Mouse (Mus musculus) liver, embryonic 14.5 days (tissue): ENCODE data around the gene Tenm2. TPM values are rescaled to one million over a fixed set of nuclear protein-coding genes. Genes with fewer than 3 reads are reported as not detected.

ENCODE experiments used
- ATAC-seq: fragments of 200-750 bp; cut with Nextera tagmentation; 2 replicates; pipeline ENCODE4 v1.8.0; 2017; ENCODE audit warnings: moderate number of reproducible peaks, mild to moderate bottlenecking, moderate library complexity; ENCODE audit not compliant: insufficient read depth
- DNase-seq, 3 experiments: peaks; one replicate each; pipeline ENCODE4 v3.0.0-alpha.2; 2012 to 2013; ENCODE audit warnings: low read depth in 3 of 3, low spot score in 3 of 3
- H3K27ac ChIP-seq: fragments of 300-500 bp; sonication (generic); 2 replicates; pipeline ENCODE4 v1.5.1; 2014; ENCODE audit warnings: moderate library complexity, mild to moderate bottlenecking, control low read depth, inconsistent platforms
- H3K27me3 ChIP-seq: fragments of 300-500 bp; sonication (generic); 2 replicates; pipeline ENCODE4 v1.6.1; 2014; ENCODE audit warnings: mild to moderate bottlenecking, low read length, moderate library complexity; ENCODE audit not compliant: control insufficient read depth, insufficient read depth
- H3K36me3 ChIP-seq: fragments of 300-500 bp; sonication (generic); replicated peaks from 2 replicates; pipeline ENCODE4 v1.6.1; 2014; ENCODE audit warnings: low read depth; ENCODE audit not compliant: control insufficient read depth, insufficient read depth
- H3K4me1 ChIP-seq, 2 experiments: fragments of 200-500 bp in 1 of 2; fragments of 300-500 bp in 1 of 2; sonication (generic) in 1 of 2; replicated peaks; 2 replicates each; pipeline ENCODE4 v1.6.1; 2012 to 2014; ENCODE audit warnings: antibody characterized with exemption in 1 of 2, inconsistent platforms in 1 of 2, low read length in 1 of 2; ENCODE audit not compliant: control insufficient read depth in 2 of 2, insufficient read depth in 2 of 2
- H3K4me2 ChIP-seq: fragments of 300-500 bp; sonication (generic); 2 replicates; pipeline ENCODE4 v1.6.1; 2014; ENCODE audit warnings: low read depth, mild to moderate bottlenecking, control low read depth, moderate library complexity
- H3K4me3 ChIP-seq, 2 experiments: fragments of 200-500 bp in 1 of 2; fragments of 300-500 bp in 1 of 2; sonication (generic) in 1 of 2; 2 replicates each; pipeline ENCODE4 v1.5.1; 2012 to 2014; ENCODE audit warnings: low read depth in 2 of 2, low read length in 2 of 2, mild to moderate bottlenecking in 2 of 2, control low read depth in 1 of 2, inconsistent platforms in 1 of 2, moderate library complexity in 1 of 2; ENCODE audit not compliant: insufficient read depth in 1 of 2
- H3K9ac ChIP-seq: fragments of 300-500 bp; sonication (generic); replicated peaks from 2 replicates; pipeline ENCODE4 v1.6.1; 2014; ENCODE audit warnings: mild to moderate bottlenecking, control low read depth, moderate library complexity
- H3K9me3 ChIP-seq: fragments of 300-500 bp; sonication (generic); 2 replicates; pipeline ENCODE4 v1.6.1; 2016; ENCODE audit warnings: low read length, mixed read lengths; ENCODE audit not compliant: control insufficient read depth
- CTCF ChIP-seq: IDR thresholded peaks from 2 replicates; pipeline ENCODE4 v1.5.1; 2016; ENCODE audit warnings: antibody characterized with exemption, low read depth, control low read depth
- EP300 ChIP-seq: IDR thresholded peaks from 2 replicates; pipeline ENCODE4 v1.6.1; 2016; ENCODE audit warnings: antibody characterized with exemption, low read depth
- WGBS: fragments of 180-500 bp; shearing (Covaris S2); extraction: QIAGEN DNeasy Blood & Tissue Kit; methylation state at CpG from one replicate; pipeline ENCODE4 v1.1.7; 2014; ENCODE audit not compliant: insufficient replicate concordance; 5-methylcytosine and 5-hydroxymethylcytosine counted together
- polyA plus RNA-seq, 2 experiments: library from polyadenylated mRNA; depleted of rRNA in 1 of 2; stranded (reverse) in 1 of 2; unstranded in 1 of 2; fragments of >200 nt; fragmentation: Nextera tagmentation in 1 of 2; extraction: Ambion mirVana in 1 of 2; gene quantifications; 2 replicates each; pipeline versions ENCODE4 v1.2.1 to v1.2.3; 2012 to 2014

Gene Tenm2
- polyA plus RNA-seq, 2 experiments, result 0.06 TPM; not detected in 1

GRCm38 (mm10) chr11:36244491-36244882 is 991.3 kb downstream of the Tenm2 start:
- Histone ChIP-seq H3K36me3 (no peaks in the 10 kb centered on the region), H3K9me3 (no peaks in the 10 kb centered on the region), H3K9ac (no peak overlapping the region), H3K4me1 (no peaks in the 10 kb centered on the region), H3K27ac (no peak overlapping the region), H3K4me2 (no peak overlapping the region), H3K4me3 (no peak overlapping the region), H3K27me3 (no peaks in the 10 kb centered on the region)
- TF ChIP-seq CTCF (no peak), EP300 (no peak)
- ATAC-seq (no peak), DNase-seq (no peak)
- 73% methylated on average over 11 of the region's 11 CpGs for WGBS

GRCm38 (mm10) chr11:36243747-36244490 is 991.8 kb downstream of the Tenm2 start:
- H3K9ac ChIP-seq, result no peak overlapping the region
- H3K4me3 ChIP-seq, result no peak overlapping the region
- no peaks in the 10 kb centered on the region for H3K36me3 ChIP-seq
- H3K4me2 ChIP-seq, result no peak overlapping the region
- no peaks in the 10 kb centered on the region for H3K27me3 ChIP-seq
- no peaks in the 10 kb centered on the region for H3K9me3 ChIP-seq
- ATAC-seq (no peak), DNase-seq (no peak)
- TF ChIP-seq CTCF (no peak), EP300 (no peak)
- 71% methylated on average over 18 of the region's 18 CpGs for WGBS
- no peaks in the 10 kb centered on the region for H3K4me1 ChIP-seq
- H3K27ac ChIP-seq, result no peak overlapping the region

DNA sequence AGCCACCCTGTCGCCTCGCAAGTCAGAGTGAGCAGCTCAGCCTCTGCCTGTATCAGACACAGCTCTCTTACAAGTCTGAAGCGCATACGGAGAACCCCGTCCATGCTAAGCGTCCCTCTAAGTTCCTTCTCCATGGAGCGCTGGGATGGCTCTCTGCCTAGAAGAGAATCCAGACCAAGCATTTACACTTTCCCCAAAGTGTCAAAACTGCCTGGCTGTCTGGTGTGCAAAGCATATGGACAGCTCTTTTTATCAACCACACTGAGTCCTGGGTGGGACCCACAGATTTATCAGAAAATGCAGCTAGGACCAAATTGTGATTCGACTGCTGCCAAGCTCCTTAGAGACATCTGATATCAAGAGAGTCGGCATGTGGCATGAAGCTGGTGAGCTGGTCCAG is 996.9 kb downstream of the Tenm2 start:
- Histone ChIP-seq H3K36me3 (no peaks in the 10 kb centered on the region), H3K9me3 (no peaks in the 10 kb centered on the region), H3K4me3 (no peak overlapping the region), H3K27ac (no peak overlapping the region), H3K27me3 (no peaks in the 10 kb centered on the region), H3K9ac (no peak overlapping the region), H3K4me1 (no peaks in the 10 kb centered on the region), H3K4me2 (no peak overlapping the region)
- DNase-seq, result no peak
- no peak for ATAC-seq
- TF ChIP-seq CTCF (no peak), EP300 (no peak)
- 61% methylated on average over 9 of the region's 9 CpGs for WGBS

GRCm38 (mm10) chr11:36228654-36229053 is 1007.1 kb downstream of the Tenm2 start:
- TF ChIP-seq EP300 (no peak), CTCF (no peak)
- no peak overlapping the region for H3K9ac ChIP-seq
- H3K27ac ChIP-seq, result no peak overlapping the region
- H3K36me3 ChIP-seq, result no peaks in the 10 kb centered on the region
- DNase-seq (no peak), ATAC-seq (no peak)
- 57% methylated on average over 11 of the region's 11 CpGs for WGBS
- H3K9me3 ChIP-seq, result no peaks in the 10 kb centered on the region
- no peak overlapping the region for H3K4me3 ChIP-seq
- no peak overlapping the region for H3K4me2 ChIP-seq
- H3K4me1 ChIP-seq, result no peaks in the 10 kb centered on the region
- H3K27me3 ChIP-seq, result no peaks in the 10 kb centered on the region

GRCm38 (mm10) chr11:36228196-36228595 is 1007.6 kb downstream of the Tenm2 start:
- no peaks in the 10 kb centered on the region for H3K36me3 ChIP-seq
- no peak overlapping the region for H3K4me2 ChIP-seq
- H3K9me3 ChIP-seq, result no peaks in the 10 kb centered on the region
- ATAC-seq, result no peak
- H3K4me1 ChIP-seq, result no peaks in the 10 kb centered on the region
- DNase-seq, result no peak
- no peaks in the 10 kb centered on the region for H3K27me3 ChIP-seq
- no peak for TF ChIP-seq EP300
- TF ChIP-seq CTCF, result no peak
- no peak overlapping the region for H3K27ac ChIP-seq
- H3K4me3 ChIP-seq, result no peak overlapping the region
- no peak overlapping the region for H3K9ac ChIP-seq
- 64% methylated on average over 6 of the region's 6 CpGs for WGBS
